Mouse (Mus musculus): ENCODE measurements at regions not wholly inside any gene's neighbourhood (a gene's known extent, or its start where the extent isn't known, plus 50 kb on each side); places are given as distances from the start of the nearest gene placed in this dataset.

DNA sequence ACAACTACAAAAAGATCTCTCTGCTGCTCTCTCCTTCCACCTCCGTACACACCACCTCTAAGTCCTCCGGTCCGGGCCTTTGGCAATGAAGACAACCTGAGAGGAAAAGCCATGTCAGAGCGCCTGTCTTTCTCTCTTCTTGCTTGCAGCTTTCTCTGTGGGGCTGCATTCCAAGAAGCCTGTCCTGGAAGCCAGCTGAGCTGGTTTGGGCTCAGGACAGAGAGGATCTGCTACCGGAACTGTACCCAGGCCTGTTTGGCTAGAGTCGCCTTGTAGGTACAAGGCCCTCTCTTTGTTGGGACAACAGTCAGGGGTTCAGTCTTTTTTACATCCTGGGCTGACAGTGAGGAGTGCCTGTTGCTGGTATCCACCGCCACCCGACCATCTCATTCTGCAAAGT, 321.4 kb downstream of the Med13l start:
- H3K4me3 ChIP-seq (replicated peaks), result no peak overlapping the region
- no peak overlapping the region for H3K4me2 ChIP-seq
- peaks cover 23% of the 10 kb centered on the region for H3K27me3 ChIP-seq
- WGBS, result 91% methylated on average over 8 of the region's 8 CpGs
- no peak for ATAC-seq (replicated peaks; ENCODE audit: low FRiP score)
- no peak overlapping the region for H3K27ac ChIP-seq
- no peaks in the 10 kb centered on the region for H3K9me3 ChIP-seq (replicated peaks)
- H3K9ac ChIP-seq, result no peak overlapping the region
- no peaks in the 10 kb centered on the region for H3K36me3 ChIP-seq
- peaks cover 12% of the 10 kb centered on the region for H3K4me1 ChIP-seq

DNA sequence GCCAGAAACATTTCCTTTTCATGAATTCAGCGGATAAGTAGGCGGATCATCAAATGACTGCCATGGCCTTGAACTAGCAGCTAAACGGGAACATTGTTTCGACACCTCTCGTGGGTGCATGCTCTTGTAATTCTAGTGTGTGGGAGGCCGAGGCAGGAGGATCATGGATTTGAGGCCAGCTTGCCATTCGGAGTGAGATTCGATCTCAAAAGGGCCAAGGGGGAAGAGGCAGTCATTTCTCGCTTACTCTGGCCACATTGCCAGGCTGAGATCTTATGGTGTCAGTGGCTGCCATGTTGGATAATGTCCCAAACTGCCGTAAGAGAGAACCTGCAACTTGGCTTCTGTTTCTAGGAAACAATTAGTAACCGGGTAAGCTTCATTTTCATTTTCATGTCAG, 327.7 kb downstream of the Med13l start:
- H3K36me3 ChIP-seq, result no peaks in the 10 kb centered on the region
- no peak for ATAC-seq (replicated peaks; ENCODE audit: low FRiP score)

DNA sequence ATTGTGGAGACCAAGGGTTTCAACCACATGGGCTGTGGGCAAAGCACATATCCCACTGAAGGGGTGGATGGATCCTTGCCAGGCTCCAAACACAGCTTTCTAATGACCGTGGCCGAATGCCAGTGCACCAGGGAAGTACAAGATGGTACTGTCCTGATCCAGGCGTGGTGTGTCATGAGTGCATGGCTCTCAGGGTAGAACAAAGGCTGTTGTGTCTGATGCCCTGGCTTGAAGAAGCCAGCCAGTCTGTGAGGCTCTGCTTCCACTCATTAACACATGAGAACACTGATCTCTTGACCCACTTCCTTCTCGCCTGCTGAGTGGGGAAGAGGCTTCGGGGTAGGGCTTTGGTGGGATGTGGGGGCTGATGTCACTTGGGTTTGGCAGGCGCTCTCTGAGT, 330.7 kb downstream of the Med13l start:
- Histone ChIP-seq H3K27me3 (no peaks in the 10 kb centered on the region), H3K27ac (no peak overlapping the region), H3K9ac (no peak overlapping the region), H3K4me3 (replicated peaks) (no peak overlapping the region), H3K4me1 (no peaks in the 10 kb centered on the region), H3K9me3 (replicated peaks) (no peaks in the 10 kb centered on the region), H3K36me3 (no peaks in the 10 kb centered on the region), H3K4me2 (no peak overlapping the region)
- no peak for ATAC-seq (replicated peaks; ENCODE audit: low FRiP score)
- WGBS, result 63% methylated on average over 6 of the region's 6 CpGs

More for the DNA sequence above, 327.7 kb downstream of the Med13l start:
- Histone ChIP-seq H3K4me3 (replicated peaks) (no peak overlapping the region), H3K4me1 (no peaks in the 10 kb centered on the region), H3K4me2 (no peak overlapping the region), H3K9me3 (replicated peaks) (no peaks in the 10 kb centered on the region), H3K27me3 (no peaks in the 10 kb centered on the region), H3K27ac (no peak overlapping the region), H3K9ac (no peak overlapping the region)
- WGBS, result 84% methylated on average over 11 of the region's 11 CpGs

DNA sequence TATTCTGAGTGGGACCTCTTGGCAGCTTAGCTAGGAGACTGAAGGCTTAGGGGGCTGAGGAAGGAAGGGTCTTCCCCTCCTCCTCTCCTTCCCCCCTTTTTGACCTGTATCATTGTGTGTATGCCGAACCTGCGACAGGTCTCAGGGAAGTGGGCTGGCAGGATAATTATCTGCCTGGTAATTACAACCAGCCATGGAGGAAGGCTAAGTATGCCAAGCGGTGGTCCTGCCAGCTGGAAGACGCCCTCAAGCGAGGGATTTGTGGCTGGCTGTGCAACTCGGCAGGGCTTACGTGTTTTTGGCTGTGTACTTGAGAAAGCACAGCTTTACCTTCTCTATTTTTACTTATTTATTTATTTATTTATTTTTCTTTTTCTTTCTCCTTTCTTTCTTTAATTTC, 347.7 kb downstream of the Med13l start:
- no peak overlapping the region for H3K4me2 ChIP-seq
- no peaks in the 10 kb centered on the region for H3K36me3 ChIP-seq
- 63% methylated on average over 7 of the region's 7 CpGs for WGBS
- peaks cover 4% of the 10 kb centered on the region; the same call in 1 of the 2 replicates for H3K9me3 ChIP-seq (replicated peaks)
- H3K4me1 ChIP-seq, result no peaks in the 10 kb centered on the region
- no peak overlapping the region for H3K4me3 ChIP-seq (replicated peaks)
- no peak overlapping the region for H3K27ac ChIP-seq
- no peak overlapping the region for H3K9ac ChIP-seq
- no peak for ATAC-seq (replicated peaks; ENCODE audit: low FRiP score)
- H3K27me3 ChIP-seq, result no peaks in the 10 kb centered on the region

DNA sequence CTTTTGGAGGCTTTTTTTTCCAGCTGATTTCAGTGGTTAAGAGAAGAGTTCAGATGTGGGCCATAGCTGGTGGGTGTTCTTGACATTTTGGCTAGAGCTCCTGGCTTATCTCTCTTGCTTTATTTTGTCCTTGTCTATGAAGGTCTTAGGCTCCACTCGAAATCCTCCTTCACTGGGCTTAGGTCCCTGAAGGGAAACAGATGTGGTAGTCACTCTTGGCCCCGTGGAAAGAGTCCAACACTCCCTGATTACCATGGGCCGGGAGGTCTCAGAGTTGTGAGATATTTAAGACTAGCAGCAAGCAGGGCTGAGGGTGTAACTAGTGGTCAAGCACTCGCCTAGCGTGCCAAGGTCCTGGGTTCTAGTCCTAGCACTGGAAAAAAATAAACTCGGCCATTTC, 349.3 kb downstream of the Med13l start:
- no peaks in the 10 kb centered on the region for H3K9me3 ChIP-seq (replicated peaks)
- H3K9ac ChIP-seq, result no peak overlapping the region
- no peak overlapping the region for H3K27ac ChIP-seq
- no peak for ATAC-seq (replicated peaks; ENCODE audit: low FRiP score)
- no peaks in the 10 kb centered on the region for H3K27me3 ChIP-seq
- 64% methylated on average over 6 of the region's 6 CpGs for WGBS
- H3K4me1 ChIP-seq, result peaks cover 5% of the 10 kb centered on the region
- H3K36me3 ChIP-seq, result no peaks in the 10 kb centered on the region
- no peak overlapping the region for H3K4me2 ChIP-seq
- H3K4me3 ChIP-seq (replicated peaks), result no peak overlapping the region

DNA sequence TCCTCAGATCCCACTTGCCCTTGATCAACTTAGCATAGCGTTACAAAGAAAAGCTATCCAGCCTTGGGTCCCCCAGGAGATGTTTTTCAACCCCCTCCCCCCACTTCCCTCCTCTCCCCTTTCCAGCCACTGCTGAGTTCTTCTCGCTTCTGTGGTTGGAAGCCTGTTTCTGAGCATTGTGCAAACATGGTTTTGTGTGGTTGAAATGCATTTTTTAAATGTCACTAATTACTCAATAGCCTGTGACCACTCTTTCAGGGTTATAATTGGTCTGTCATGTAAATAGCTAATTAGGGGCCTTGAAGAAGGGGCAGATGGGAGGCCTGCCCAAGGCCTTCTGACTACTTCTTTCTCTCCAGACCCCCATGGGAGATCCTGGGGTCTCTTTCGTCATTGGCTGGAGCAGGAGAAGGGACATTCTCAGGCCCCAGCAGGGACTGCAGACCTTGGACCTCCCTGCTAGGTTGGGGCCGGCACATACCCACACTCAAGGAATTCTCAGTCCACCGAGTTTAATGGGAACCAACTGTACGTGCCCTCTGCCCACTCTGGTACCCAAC, 353.8 kb downstream of the Med13l start:
- no peak overlapping the region for H3K27ac ChIP-seq
- H3K4me2 ChIP-seq, result no peak overlapping the region
- H3K4me3 ChIP-seq (replicated peaks), result no peak overlapping the region
- ATAC-seq (replicated peaks; ENCODE audit: low FRiP score), result no peak
- H3K9ac ChIP-seq, result no peak overlapping the region
- H3K27me3 ChIP-seq, result no peaks in the 10 kb centered on the region
- WGBS, result 55% methylated on average over 6 of the region's 6 CpGs
- no peaks in the 10 kb centered on the region for H3K9me3 ChIP-seq (replicated peaks)
- peaks cover 9% of the 10 kb centered on the region for H3K4me1 ChIP-seq
- H3K36me3 ChIP-seq, result no peaks in the 10 kb centered on the region

DNA sequence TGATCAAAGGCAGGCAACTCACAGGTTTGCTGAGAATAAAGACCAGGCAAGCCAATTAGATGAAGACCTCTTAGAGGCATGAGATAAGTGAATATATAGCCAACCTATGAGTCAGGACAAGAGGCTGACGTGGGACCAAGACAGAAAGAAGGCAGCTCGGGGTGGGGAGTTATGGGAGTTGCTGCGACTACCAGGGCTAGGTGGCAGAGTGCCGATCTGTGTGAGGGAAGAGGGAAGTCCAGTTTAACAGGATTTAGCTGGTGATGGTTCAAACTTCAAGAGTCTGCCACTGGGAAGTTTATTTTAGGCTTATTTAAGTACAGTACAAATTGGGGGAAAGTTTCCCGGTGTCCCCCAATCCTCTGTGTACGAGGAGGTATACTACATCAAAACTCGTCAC, 362.9 kb downstream of the Med13l start:
- no peaks in the 10 kb centered on the region for H3K9me3 ChIP-seq (replicated peaks)
- 89% methylated on average over 7 of the region's 7 CpGs for WGBS
- no peaks in the 10 kb centered on the region for H3K36me3 ChIP-seq
- peaks cover 37% of the 10 kb centered on the region for H3K27me3 ChIP-seq
- no peak overlapping the region for H3K4me2 ChIP-seq
- no peak overlapping the region for H3K9ac ChIP-seq
- peaks cover 13% of the 10 kb centered on the region for H3K4me1 ChIP-seq
- ATAC-seq (replicated peaks; ENCODE audit: low FRiP score), result no peak
- H3K27ac ChIP-seq, result no peak overlapping the region
- no peak overlapping the region for H3K4me3 ChIP-seq (replicated peaks)

DNA sequence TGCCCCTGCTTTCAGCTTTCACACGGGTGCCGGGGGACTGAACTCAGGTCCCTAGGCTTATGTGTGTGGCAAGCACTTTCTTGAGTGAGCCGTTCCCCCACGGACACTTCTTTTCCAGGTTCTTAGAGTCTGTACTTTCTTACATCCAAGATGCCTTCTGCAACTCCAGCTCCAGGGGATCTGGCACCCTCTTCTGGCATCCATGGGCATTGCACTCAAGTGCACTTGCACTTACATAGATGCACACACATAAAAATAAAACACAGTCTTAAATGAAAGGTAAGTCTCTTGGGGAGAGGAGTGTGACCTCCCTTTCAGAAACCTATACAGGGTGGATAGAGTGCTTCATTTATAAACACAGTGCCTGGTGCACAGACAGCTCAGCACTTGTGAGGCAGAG, 368.6 kb downstream of the Med13l start:
- peaks cover 59% of the 10 kb centered on the region for H3K27me3 ChIP-seq
- ATAC-seq (replicated peaks; ENCODE audit: low FRiP score), result no peak

DNA sequence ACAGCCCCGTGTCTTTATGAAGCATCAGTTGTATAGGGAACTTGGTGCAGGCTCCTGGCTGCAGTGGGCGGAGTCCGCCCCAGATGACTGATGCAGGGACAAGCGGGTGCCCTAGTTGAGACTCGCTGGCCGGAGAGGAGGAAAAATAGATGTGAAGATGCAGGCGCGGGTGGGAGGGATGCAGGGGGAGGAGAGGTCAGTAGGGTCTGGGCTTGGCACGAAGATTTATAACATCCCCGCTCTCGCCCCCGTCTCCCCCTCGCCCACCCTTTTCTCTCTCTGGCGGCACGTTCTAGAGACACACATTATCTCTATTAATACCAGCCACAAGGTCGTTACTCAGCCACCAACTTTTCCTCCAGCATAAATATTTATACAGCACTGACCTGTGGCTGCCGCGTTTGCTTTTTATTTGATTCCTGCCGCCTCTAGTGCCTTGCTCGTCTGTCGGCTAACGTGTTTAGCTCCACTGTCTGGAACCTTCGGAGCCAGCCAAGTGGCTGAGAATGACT, 369.6 kb downstream of the Med13l start:
- Histone ChIP-seq H3K9ac (0 out of 2 replicates have a peak overlapping the region, but pooled peaks have one; percentile 6), H3K36me3 (no peaks in the 10 kb centered on the region)
- ATAC-seq (replicated peaks; ENCODE audit: low FRiP score), result peak; percentile 74

More for the DNA sequence above, 368.6 kb downstream of the Med13l start:
- H3K27ac ChIP-seq, result no peak overlapping the region
- no peak overlapping the region for H3K4me2 ChIP-seq
- 97% methylated on average over 4 of the region's 4 CpGs for WGBS
- no peaks in the 10 kb centered on the region; the same call in 1 of the 2 replicates for H3K9me3 ChIP-seq (replicated peaks)
- no peak overlapping the region for H3K9ac ChIP-seq
- H3K4me1 ChIP-seq, result peaks cover 12% of the 10 kb centered on the region
- H3K36me3 ChIP-seq, result no peaks in the 10 kb centered on the region
- no peak overlapping the region for H3K4me3 ChIP-seq (replicated peaks)

DNA sequence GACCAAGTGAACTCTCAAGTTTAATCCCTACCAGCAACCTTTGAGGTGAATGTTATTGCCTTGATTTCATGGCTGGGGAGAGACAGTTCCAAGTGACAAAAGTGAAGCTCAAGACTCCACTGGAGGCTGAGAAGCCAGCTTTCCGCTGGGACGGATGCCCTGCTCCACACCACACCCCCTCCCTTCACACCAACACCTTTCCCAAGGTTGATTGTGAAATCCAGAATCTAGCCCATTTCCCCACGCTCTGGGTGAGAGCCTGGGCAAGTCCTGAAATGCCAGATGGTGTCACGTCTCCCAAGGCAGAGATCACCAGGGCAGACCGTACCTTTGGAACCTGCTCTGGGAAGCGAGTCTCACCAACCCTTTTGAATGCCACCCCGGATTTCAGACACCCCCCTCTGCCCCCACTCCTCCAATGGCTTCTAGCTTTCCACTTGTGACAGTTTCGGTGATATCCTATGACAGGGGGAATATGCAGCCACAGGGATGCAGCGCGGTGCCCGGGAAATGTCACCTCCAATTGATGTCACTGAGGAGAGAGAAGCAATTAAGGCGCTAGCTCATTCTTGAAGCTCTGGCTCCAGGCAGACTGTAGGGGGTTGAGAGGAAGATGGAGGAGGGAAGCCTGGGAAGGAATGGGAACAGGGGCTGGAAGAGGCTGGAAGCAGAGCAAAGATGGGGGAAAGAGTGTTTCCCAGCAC, 379.0 kb downstream of the Med13l start:
- Histone ChIP-seq H3K4me1 (no peaks in the 10 kb centered on the region), H3K9me3 (replicated peaks) (no peaks in the 10 kb centered on the region), H3K27ac (no peak overlapping the region), H3K27me3 (peaks cover 16% of the 10 kb centered on the region; the same call in 1 of the 2 replicates), H3K4me3 (replicated peaks) (no peak overlapping the region), H3K9ac (no peak overlapping the region), H3K4me2 (no peak overlapping the region), H3K36me3 (no peaks in the 10 kb centered on the region)
- 79% methylated on average over 12 of the region's 12 CpGs for WGBS
- ATAC-seq (replicated peaks; ENCODE audit: low FRiP score), result no peak

More for the DNA sequence above, 369.6 kb downstream of the Med13l start:
- peak overlapping the region; percentile 51 for H3K4me2 ChIP-seq
- 2% methylated on average over 21 of the region's 23 CpGs for WGBS
- H3K4me1 ChIP-seq, result peaks cover 12% of the 10 kb centered on the region
- H3K27me3 ChIP-seq, result peaks cover 56% of the 10 kb centered on the region
- peak overlapping the region; percentile 21 for H3K4me3 ChIP-seq (replicated peaks)
- no peaks in the 10 kb centered on the region; the same call in 1 of the 2 replicates for H3K9me3 ChIP-seq (replicated peaks)
- no peak overlapping the region for H3K27ac ChIP-seq

DNA sequence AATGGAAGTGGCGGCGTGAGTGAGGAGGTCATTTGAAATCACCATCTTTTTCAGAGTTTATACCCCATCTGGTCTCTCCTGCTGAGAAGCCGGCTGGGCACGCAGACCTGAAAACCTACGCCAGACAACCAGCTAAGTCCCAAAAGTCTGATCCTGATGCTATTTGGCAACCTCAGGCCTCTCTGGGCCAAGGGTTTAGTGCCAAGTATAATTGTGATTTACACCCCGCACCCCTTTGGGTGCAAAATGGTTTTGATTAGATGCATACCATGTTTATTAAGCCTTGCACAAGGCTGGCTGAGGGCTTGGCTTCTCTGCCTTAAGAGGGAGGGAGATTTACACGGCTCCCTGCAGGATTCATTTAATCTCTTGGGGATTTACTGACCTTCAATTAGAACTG, 383.8 kb downstream of the Med13l start:
- Histone ChIP-seq H3K36me3 (no peaks in the 10 kb centered on the region), H3K27me3 (peaks cover 18% of the 10 kb centered on the region; the same call in 1 of the 2 replicates), H3K9ac (no peak overlapping the region), H3K9me3 (replicated peaks) (no peaks in the 10 kb centered on the region), H3K4me2 (no peak overlapping the region), H3K4me1 (0 out of 2 replicates have a peak, but pooled peaks cover 5% of the 10 kb centered on the region), H3K4me3 (replicated peaks) (no peak overlapping the region), H3K27ac (no peak overlapping the region)
- ATAC-seq (replicated peaks; ENCODE audit: low FRiP score), result no peak
- WGBS, result 51% methylated on average over 7 of the region's 7 CpGs

DNA sequence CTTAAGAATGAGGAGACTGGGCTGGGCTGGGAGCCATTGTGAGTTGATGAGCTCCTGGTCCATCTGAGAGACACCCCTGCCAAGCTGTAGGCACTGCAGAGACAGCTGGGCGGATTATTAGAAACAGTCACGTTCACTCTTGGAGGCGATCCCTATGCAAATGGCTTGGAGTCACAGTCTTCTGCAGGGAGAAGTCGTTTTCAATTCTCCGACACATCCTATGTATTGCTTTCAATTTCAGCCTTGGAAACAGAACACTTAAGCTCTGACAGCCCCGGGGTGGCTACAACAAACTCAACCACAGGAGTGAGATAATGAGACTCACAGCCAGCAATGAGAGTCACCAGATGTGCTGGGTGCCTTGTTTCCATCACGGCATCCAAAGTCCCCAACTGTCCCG, 385.6 kb downstream of the Med13l start:
- H3K36me3 ChIP-seq, result no peaks in the 10 kb centered on the region
- H3K4me3 ChIP-seq (replicated peaks), result no peak overlapping the region
- H3K27ac ChIP-seq, result no peak overlapping the region
- WGBS, result 60% methylated on average over 8 of the region's 8 CpGs
- 0 out of 2 replicates have a peak, but pooled peaks cover 5% of the 10 kb centered on the region for H3K4me1 ChIP-seq
- H3K4me2 ChIP-seq, result no peak overlapping the region
- ATAC-seq (replicated peaks; ENCODE audit: low FRiP score), result no peak
- no peak overlapping the region for H3K9ac ChIP-seq
- 0 out of 2 replicates have a peak, but pooled peaks cover 10% of the 10 kb centered on the region for H3K27me3 ChIP-seq
- H3K9me3 ChIP-seq (replicated peaks), result no peaks in the 10 kb centered on the region
